Mouse (Mus musculus) CH12F3 (cell line): ENCODE results near the gene Mipol1.
"Not testable (repeated sequence)": the region's sequence is repeated elsewhere in the genome, so short reads cannot be mapped to it uniquely, and the experiment has no call there.

Experiments used
- in situ Hi-C: fragments of 300-500 bp; cut with MboI; formaldehyde crosslinking; loops from 2 replicates; pipeline ENCODE4 v1.14.3; 2020; ENCODE audit warnings: low sequenced_read_pairs

Gene Mipol1

GRCm38 (mm10) chr12:57230192-57230706 lies at the start of gene Mipol1, which contains the start of gene Prps1l3:
TSS of gene Mipol1 (plus strand) at chr12:57230427.
TSS of gene Prps1l3 (plus strand) at chr12:57230412.
- in situ Hi-C loops = no loop called here

- in situ Hi-C loops = no loop called here
Observed at GRCm38 (mm10) chr12:57184401-57185147, 45.7 kb upstream of the Mipol1 start.

- in situ Hi-C loops = no loop called here
Observed at GRCm38 (mm10) chr12:57185475-57185874, 44.8 kb upstream of the Mipol1 start.

GRCm38 (mm10) chr12:57186126-57186525 lies 44.1 kb upstream of the Mipol1 start:
- in situ Hi-C loops = no loop called here

- in situ Hi-C loops = no loop called here
Observed at GRCm38 (mm10) chr12:57187032-57187431, 43.2 kb upstream of the Mipol1 start.

GRCm38 (mm10) chr12:57194609-57195008 lies 35.6 kb upstream of the Mipol1 start:
- in situ Hi-C loops = no loop called here

- in situ Hi-C loops = no loop called here
Observed at GRCm38 (mm10) chr12:57196286-57196607, 34.0 kb upstream of the Mipol1 start.

- in situ Hi-C loops = no loop called here
Observed at GRCm38 (mm10) chr12:57196608-57197362, 33.4 kb upstream of the Mipol1 start.

GRCm38 (mm10) chr12:57197363-57198026 lies 32.7 kb upstream of the Mipol1 start, which contains the start of gene Slc25a21:
TSS of gene Slc25a21 (minus strand) at chr12:57197472.
- in situ Hi-C loops = no loop called here

GRCm38 (mm10) chr12:57198269-57198668 lies 32.0 kb upstream of the Mipol1 start:
- in situ Hi-C loops = no loop called here

GRCm38 (mm10) chr12:57199427-57199826 lies 30.8 kb upstream of the Mipol1 start:
- in situ Hi-C loops = no loop called here

GRCm38 (mm10) chr12:57201901-57202300 lies 28.3 kb upstream of the Mipol1 start:
- in situ Hi-C loops = no loop called here

GRCm38 (mm10) chr12:57204276-57204851 lies 25.9 kb upstream of the Mipol1 start:
- in situ Hi-C loops = no loop called here

- in situ Hi-C loops = no loop called here
Observed at GRCm38 (mm10) chr12:57211353-57212311, 18.6 kb upstream of the Mipol1 start.

GRCm38 (mm10) chr12:57212463-57212862 lies 17.8 kb upstream of the Mipol1 start:
- in situ Hi-C loops = not testable (repeated sequence)

GRCm38 (mm10) chr12:57226411-57226810 lies 3.8 kb upstream of the Mipol1 start:
- in situ Hi-C loops = no loop called here

GRCm38 (mm10) chr12:57227776-57228175 lies 2.5 kb upstream of the Mipol1 start:
- in situ Hi-C loops = no loop called here

GRCm38 (mm10) chr12:57229703-57230102 lies 524 bp upstream of the Mipol1 start:
- in situ Hi-C loops = no loop called here

GRCm38 (mm10) chr12:57231085-57231875 lies 1.1 kb downstream of the Mipol1 start:
- in situ Hi-C loops = no loop called here
